Mouse (Mus musculus): Measurements from ENCODE around the gene Ndufa12. TPM values are rescaled to one million over a fixed set of nuclear protein-coding genes. Genes with fewer than 3 reads are reported as not detected.

The Ndufa12 gene
- total RNA-seq, 1 experiment: 184 TPM

DNA sequence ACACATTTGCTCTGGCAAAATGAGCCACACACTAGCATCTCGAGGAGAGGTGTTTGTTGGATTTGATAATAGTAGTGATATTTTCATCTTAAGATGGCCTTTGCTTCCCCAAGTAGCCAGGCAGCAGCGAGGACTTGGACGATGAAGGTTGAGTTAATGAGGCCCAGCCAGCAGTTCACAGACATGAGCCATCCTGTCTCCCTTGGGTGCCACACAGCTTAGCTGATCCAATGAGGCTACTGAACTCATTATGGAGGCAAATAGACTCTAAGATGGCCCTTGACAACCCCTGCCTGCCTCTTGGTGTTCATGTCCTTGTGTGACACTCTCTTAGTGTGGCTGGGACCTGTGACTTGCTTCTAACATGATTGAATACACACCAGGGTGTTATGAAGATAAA is 56.2 kb downstream of the Ndufa12 start:
- H3K4me3 ChIP-seq (ENCODE audit: insufficient read depth in 1 of 2, low read depth in 1 of 2, low read length in 2 of 2, poor library complexity in 1 of 2, severe bottlenecking in 1 of 2): no peak overlapping the region
- no peak overlapping the region for H3K9ac ChIP-seq (ENCODE audit: insufficient read depth, low read depth, low read length, poor library complexity, severe bottlenecking)
- in situ Hi-C loops (cut with MboI; ENCODE audit: low sequenced_read_pairs in 2 of 2, unreplicated experiment in 2 of 2): no loop called here
- H3K9me3 ChIP-seq (ENCODE audit: control insufficient read depth, insufficient read depth, low read depth, low read length): no peaks in the 10 kb centered on the region
- no peaks in the 10 kb centered on the region for H3K4me1 ChIP-seq (ENCODE audit: control insufficient read depth in 2 of 2, insufficient read depth in 2 of 2, low read length in 2 of 2, poor library complexity in 1 of 2)
- no peak for DNase-seq (ENCODE audit: low read depth, low spot score)
- no peak overlapping the region for H3K27ac ChIP-seq (ENCODE audit: insufficient read depth, low read depth, low read length, poor library complexity, severe bottlenecking)
- no peaks in the 10 kb centered on the region for H3K36me3 ChIP-seq (ENCODE audit: control insufficient read depth, insufficient read depth, low read length, poor library complexity, severe bottlenecking)
- no peak for TF ChIP-seq ZC3H11A (IDR thresholded peaks at IDR 0.05; ENCODE audit: borderline replicate concordance, low read depth, low read length)
- TF ChIP-seq ZNF384 (IDR thresholded peaks at IDR 0.05; ENCODE audit: low read depth, low read length): no peak
- no peak for TF ChIP-seq HCFC1 (IDR thresholded peaks at IDR 0.05; ENCODE audit: borderline replicate concordance, insufficient read depth, low read length)
- no peak for TF ChIP-seq MAFK (IDR thresholded peaks at IDR 0.05; ENCODE audit: insufficient read depth, low read depth, low read length)
- TF ChIP-seq CHD2 (IDR thresholded peaks at IDR 0.05; ENCODE audit: low read depth, low read length): no peak

- H3K4me1 ChIP-seq (ENCODE audit: control insufficient read depth in 2 of 2, insufficient read depth in 2 of 2, low read length in 2 of 2, poor library complexity in 1 of 2): no peaks in the 10 kb centered on the region
- no peak overlapping the region for H3K27ac ChIP-seq (ENCODE audit: insufficient read depth, low read depth, low read length, poor library complexity, severe bottlenecking)
- DNase-seq (ENCODE audit: low read depth, low spot score): no peak
- no peaks in the 10 kb centered on the region for H3K9me3 ChIP-seq (ENCODE audit: control insufficient read depth, insufficient read depth, low read depth, low read length)
- no peak overlapping the region for H3K9ac ChIP-seq (ENCODE audit: insufficient read depth, low read depth, low read length, poor library complexity, severe bottlenecking)
- TF ChIP-seq CHD2 (IDR thresholded peaks at IDR 0.05; ENCODE audit: low read depth, low read length) (no peak), ZC3H11A (IDR thresholded peaks at IDR 0.05; ENCODE audit: borderline replicate concordance, low read depth, low read length) (no peak), ZNF384 (IDR thresholded peaks at IDR 0.05; ENCODE audit: low read depth, low read length) (no peak), MAFK (IDR thresholded peaks at IDR 0.05; ENCODE audit: insufficient read depth, low read depth, low read length) (no peak), HCFC1 (IDR thresholded peaks at IDR 0.05; ENCODE audit: borderline replicate concordance, insufficient read depth, low read length) (no peak)
- no peak overlapping the region for H3K4me3 ChIP-seq (ENCODE audit: insufficient read depth in 1 of 2, low read depth in 1 of 2, low read length in 2 of 2, poor library complexity in 1 of 2, severe bottlenecking in 1 of 2)
- in situ Hi-C loops (cut with MboI; ENCODE audit: low sequenced_read_pairs in 2 of 2, unreplicated experiment in 2 of 2): no loop called here
- no peaks in the 10 kb centered on the region for H3K36me3 ChIP-seq (ENCODE audit: control insufficient read depth, insufficient read depth, low read length, poor library complexity, severe bottlenecking)
Observed at GRCm38 (mm10) chr10:94255744-94256143, 57.2 kb downstream of the Ndufa12 start.

DNA sequence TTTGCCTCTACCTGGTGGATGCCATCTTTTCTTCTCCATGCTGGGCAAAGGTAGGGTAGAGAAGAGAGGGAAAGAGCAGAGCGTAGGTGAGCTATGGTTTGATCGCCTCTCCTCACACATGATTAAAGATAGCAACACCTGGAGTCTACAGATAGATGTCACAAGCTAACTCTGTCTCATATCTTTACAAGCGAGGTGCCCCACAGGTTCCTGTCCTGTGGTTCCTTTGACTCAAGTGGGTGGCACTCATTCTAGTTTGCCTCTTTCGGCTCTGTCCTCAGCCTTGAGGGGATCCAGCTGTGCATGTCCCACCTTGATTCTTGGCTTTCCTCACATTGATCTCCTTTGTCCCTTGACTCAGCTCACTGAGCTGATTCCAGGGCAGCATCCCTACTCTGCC is 58.0 kb downstream of the Ndufa12 start:
- Histone ChIP-seq H3K9me3 (ENCODE audit: control insufficient read depth, insufficient read depth, low read depth, low read length) (no peaks in the 10 kb centered on the region), H3K27ac (ENCODE audit: insufficient read depth, low read depth, low read length, poor library complexity, severe bottlenecking) (no peak overlapping the region), H3K4me3 (ENCODE audit: insufficient read depth in 1 of 2, low read depth in 1 of 2, low read length in 2 of 2, poor library complexity in 1 of 2, severe bottlenecking in 1 of 2) (no peak overlapping the region), H3K36me3 (ENCODE audit: control insufficient read depth, insufficient read depth, low read length, poor library complexity, severe bottlenecking) (no peaks in the 10 kb centered on the region), H3K4me1 (ENCODE audit: control insufficient read depth in 2 of 2, insufficient read depth in 2 of 2, low read length in 2 of 2, poor library complexity in 1 of 2) (no peaks in the 10 kb centered on the region), H3K9ac (ENCODE audit: insufficient read depth, low read depth, low read length, poor library complexity, severe bottlenecking) (no peak overlapping the region)
- in situ Hi-C loops (cut with MboI; ENCODE audit: low sequenced_read_pairs in 2 of 2, unreplicated experiment in 2 of 2): no loop called here
- DNase-seq (ENCODE audit: low read depth, low spot score): no peak
- TF ChIP-seq HCFC1 (IDR thresholded peaks at IDR 0.05; ENCODE audit: borderline replicate concordance, insufficient read depth, low read length): no peak
- no peak for TF ChIP-seq ZNF384 (IDR thresholded peaks at IDR 0.05; ENCODE audit: low read depth, low read length)
- no peak for TF ChIP-seq CHD2 (IDR thresholded peaks at IDR 0.05; ENCODE audit: low read depth, low read length)
- no peak for TF ChIP-seq MAFK (IDR thresholded peaks at IDR 0.05; ENCODE audit: insufficient read depth, low read depth, low read length)
- TF ChIP-seq ZC3H11A (IDR thresholded peaks at IDR 0.05; ENCODE audit: borderline replicate concordance, low read depth, low read length): no peak

- H3K27ac ChIP-seq (ENCODE audit: insufficient read depth, low read depth, low read length, poor library complexity, severe bottlenecking): no peak overlapping the region
- no peak overlapping the region for H3K9ac ChIP-seq (ENCODE audit: insufficient read depth, low read depth, low read length, poor library complexity, severe bottlenecking)
- H3K36me3 ChIP-seq (ENCODE audit: control insufficient read depth, insufficient read depth, low read length, poor library complexity, severe bottlenecking): no peaks in the 10 kb centered on the region
- DNase-seq (ENCODE audit: low read depth, low spot score): no peak
- H3K4me3 ChIP-seq (ENCODE audit: insufficient read depth in 1 of 2, low read depth in 1 of 2, low read length in 2 of 2, poor library complexity in 1 of 2, severe bottlenecking in 1 of 2): no peak overlapping the region
- no peaks in the 10 kb centered on the region for H3K9me3 ChIP-seq (ENCODE audit: control insufficient read depth, insufficient read depth, low read depth, low read length)
- 0 out of 4 replicates have a peak, but pooled peaks cover 0 to 5% of the 10 kb centered on the region in 2 experiments for H3K4me1 ChIP-seq (ENCODE audit: control insufficient read depth in 2 of 2, insufficient read depth in 2 of 2, low read length in 2 of 2, poor library complexity in 1 of 2)
- in situ Hi-C loops (cut with MboI; ENCODE audit: low sequenced_read_pairs in 2 of 2, unreplicated experiment in 2 of 2): no loop called here
- no peak for TF ChIP-seq CHD2 (IDR thresholded peaks at IDR 0.05; ENCODE audit: low read depth, low read length)
- TF ChIP-seq MAFK (IDR thresholded peaks at IDR 0.05; ENCODE audit: insufficient read depth, low read depth, low read length): no peak
- no peak for TF ChIP-seq ZC3H11A (IDR thresholded peaks at IDR 0.05; ENCODE audit: borderline replicate concordance, low read depth, low read length)
- no peak for TF ChIP-seq HCFC1 (IDR thresholded peaks at IDR 0.05; ENCODE audit: borderline replicate concordance, insufficient read depth, low read length)
- no peak for TF ChIP-seq ZNF384 (IDR thresholded peaks at IDR 0.05; ENCODE audit: low read depth, low read length)
Observed at GRCm38 (mm10) chr10:94260544-94260943, 62.0 kb downstream of the Ndufa12 start.

DNA sequence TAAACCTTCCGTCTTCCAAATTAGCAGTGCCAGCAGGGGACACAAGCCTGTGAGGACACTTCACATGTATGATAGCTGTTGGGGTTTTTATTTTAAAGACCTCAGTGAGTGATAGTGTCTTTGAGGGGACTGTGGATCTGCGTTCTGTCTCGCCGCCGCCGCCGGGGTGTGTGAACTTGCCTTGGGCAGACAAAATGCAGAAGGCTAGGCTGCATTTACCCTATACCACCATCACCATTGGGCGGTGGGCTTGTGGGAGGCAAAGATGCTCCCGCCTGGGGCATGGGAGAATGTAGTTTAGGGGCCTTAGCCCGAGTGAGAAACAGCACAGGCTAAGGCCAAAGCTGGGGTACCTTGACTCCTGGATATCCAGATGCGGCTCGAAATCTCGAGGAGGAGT is 64.1 kb downstream of the Ndufa12 start:
- Histone ChIP-seq H3K36me3 (ENCODE audit: control insufficient read depth, insufficient read depth, low read length, poor library complexity, severe bottlenecking) (no peaks in the 10 kb centered on the region), H3K9ac (ENCODE audit: insufficient read depth, low read depth, low read length, poor library complexity, severe bottlenecking) (0 out of 2 replicates have a peak overlapping the region, but pooled peaks have one; percentile 19), H3K4me1 (ENCODE audit: control insufficient read depth in 2 of 2, insufficient read depth in 2 of 2, low read length in 2 of 2, poor library complexity in 1 of 2) (0 out of 4 replicates have a peak, but pooled peaks cover 0 to 6% of the 10 kb centered on the region in 2 experiments), H3K9me3 (ENCODE audit: control insufficient read depth, insufficient read depth, low read depth, low read length) (no peaks in the 10 kb centered on the region), H3K4me3 (ENCODE audit: insufficient read depth in 1 of 2, low read depth in 1 of 2, low read length in 2 of 2, poor library complexity in 1 of 2, severe bottlenecking in 1 of 2) (peak overlapping the region; percentile 42 to 49; a peak in 3 of 4 replicates), H3K27ac (ENCODE audit: insufficient read depth, low read depth, low read length, poor library complexity, severe bottlenecking) (no peak overlapping the region)
- DNase-seq (ENCODE audit: low read depth, low spot score): no peak
- in situ Hi-C loops (cut with MboI; ENCODE audit: low sequenced_read_pairs in 2 of 2, unreplicated experiment in 2 of 2): no loop called here
- no peak for TF ChIP-seq HCFC1 (IDR thresholded peaks at IDR 0.05; ENCODE audit: borderline replicate concordance, insufficient read depth, low read length)
- TF ChIP-seq ZNF384 (IDR thresholded peaks at IDR 0.05; ENCODE audit: low read depth, low read length): no peak
- TF ChIP-seq CHD2 (IDR thresholded peaks at IDR 0.05; ENCODE audit: low read depth, low read length): no peak
- TF ChIP-seq ZC3H11A (IDR thresholded peaks at IDR 0.05; ENCODE audit: borderline replicate concordance, low read depth, low read length): no peak
- TF ChIP-seq MAFK (IDR thresholded peaks at IDR 0.05; ENCODE audit: insufficient read depth, low read depth, low read length): no peak
